Mouse (Mus musculus) hindbrain, embryonic 12.5 days (tissue): Measurements from ENCODE around the gene Lrtm2. TPM values are rescaled to one million over a fixed set of nuclear protein-coding genes. Genes with fewer than 3 reads are reported as not detected.

Experiments used
- ATAC-seq: fragments of 200-750 bp; cut with Nextera tagmentation; 2 replicates; pipeline ENCODE4 v1.8.0; 2017; ENCODE audit warnings: moderate TSS enrichment; ENCODE audit not compliant: low FRiP score
- H3K27ac ChIP-seq: fragments of 300-500 bp; sonication (generic); 2 replicates; pipeline ENCODE4 v1.5.1; 2016; ENCODE audit warnings: mild to moderate bottlenecking
- H3K27me3 ChIP-seq: fragments of 300-500 bp; sonication (generic); 2 replicates; pipeline ENCODE4 v1.6.1; 2016; ENCODE audit warnings: mild to moderate bottlenecking
- H3K36me3 ChIP-seq: fragments of 300-500 bp; sonication (generic); 2 replicates; pipeline ENCODE4 v1.6.1; 2016; ENCODE audit warnings: mild to moderate bottlenecking
- H3K4me1 ChIP-seq: fragments of 300-500 bp; sonication (generic); 2 replicates; pipeline ENCODE4 v1.6.1; 2016
- H3K4me2 ChIP-seq: fragments of 300-500 bp; sonication (generic); replicated peaks from 2 replicates; pipeline ENCODE4 v1.6.1; 2016; ENCODE audit warnings: mild to moderate bottlenecking
- H3K4me3 ChIP-seq: fragments of 300-500 bp; sonication (generic); 2 replicates; pipeline ENCODE4 v1.5.1; 2016; ENCODE audit warnings: mild to moderate bottlenecking
- H3K9ac ChIP-seq: fragments of 300-500 bp; sonication (generic); 2 replicates; pipeline ENCODE4 v1.6.1; 2016; ENCODE audit warnings: mild to moderate bottlenecking, moderate library complexity
- H3K9me3 ChIP-seq: fragments of 300-500 bp; sonication (generic); replicated peaks from 2 replicates; pipeline ENCODE4 v1.6.1; 2016; ENCODE audit warnings: mild to moderate bottlenecking
- WGBS: fragments of 180-500 bp; shearing (Covaris S2); methylation state at CpG from one replicate; pipeline ENCODE4 v1.1.7; 2016; 5-methylcytosine and 5-hydroxymethylcytosine counted together
- polyA plus RNA-seq: library from polyadenylated mRNA; unstranded; fragments of >200 nt; fragmentation: Nextera tagmentation; extraction: Ambion mirVana; gene quantifications from 2 replicates; pipeline ENCODE4 v1.2.1, GENCODE M21; 2016

The Lrtm2 gene
- polyA plus RNA-seq, 1 experiment from 2014 or later, result 0.80 TPM

- H3K27me3 ChIP-seq, result no peaks in the 10 kb centered on the region
- H3K4me3 ChIP-seq, result no peak overlapping the region
- H3K9ac ChIP-seq, result no peak overlapping the region
- H3K9me3 ChIP-seq, result no peaks in the 10 kb centered on the region
- no peaks in the 10 kb centered on the region for H3K4me1 ChIP-seq
- H3K4me2 ChIP-seq, result no peak overlapping the region
- ATAC-seq, result no peak
- peaks cover 69% of the 10 kb centered on the region for H3K36me3 ChIP-seq
- WGBS, result 84% methylated on average over 8 of the region's 8 CpGs
- no peak overlapping the region for H3K27ac ChIP-seq
These were observed 27.5 kb upstream of the Lrtm2 start for GRCm38 (mm10) chr6:119358020-119358571.

GRCm38 (mm10) chr6:119352501-119352900 is 21.9 kb upstream of the Lrtm2 start:
- Histone ChIP-seq H3K36me3 (peaks cover 35% of the 10 kb centered on the region), H3K9me3 (no peaks in the 10 kb centered on the region), H3K4me3 (no peak overlapping the region), H3K27ac (no peak overlapping the region), H3K4me2 (no peak overlapping the region), H3K4me1 (no peaks in the 10 kb centered on the region), H3K9ac (no peak overlapping the region), H3K27me3 (no peaks in the 10 kb centered on the region)
- WGBS, result 87% methylated on average over 6 of the region's 6 CpGs
- ATAC-seq, result no peak

GRCm38 (mm10) chr6:119351656-119352055 is 21.1 kb upstream of the Lrtm2 start:
- Histone ChIP-seq H3K4me2 (no peak overlapping the region), H3K27me3 (no peaks in the 10 kb centered on the region), H3K4me1 (no peaks in the 10 kb centered on the region), H3K9me3 (no peaks in the 10 kb centered on the region), H3K9ac (no peak overlapping the region), H3K4me3 (no peak overlapping the region), H3K27ac (no peak overlapping the region), H3K36me3 (peaks cover 29% of the 10 kb centered on the region)
- ATAC-seq, result no peak
- WGBS, result 85% methylated on average over 8 of the region's 8 CpGs

GRCm38 (mm10) chr6:119350703-119351198 is 20.2 kb upstream of the Lrtm2 start:
- H3K9ac ChIP-seq, result no peak overlapping the region

GRCm38 (mm10) chr6:119348234-119348633 is 17.7 kb upstream of the Lrtm2 start:
- no peak overlapping the region for H3K4me2 ChIP-seq
- no peak overlapping the region for H3K9ac ChIP-seq
- peaks cover 2% of the 10 kb centered on the region; the same call in 1 of the 2 replicates for H3K36me3 ChIP-seq
- H3K4me3 ChIP-seq, result no peak overlapping the region
- WGBS, result 5% methylated on average over 1 of the region's 1 CpGs
- no peak overlapping the region for H3K27ac ChIP-seq
- H3K9me3 ChIP-seq, result no peaks in the 10 kb centered on the region
- no peaks in the 10 kb centered on the region for H3K4me1 ChIP-seq
- ATAC-seq, result peak; percentile 42; the same call in 1 of the 2 replicates
- no peaks in the 10 kb centered on the region for H3K27me3 ChIP-seq

More at GRCm38 (mm10) chr6:119350703-119351198, 20.2 kb upstream of the Lrtm2 start:
- no peak overlapping the region for H3K4me3 ChIP-seq
- no peak for ATAC-seq
- no peaks in the 10 kb centered on the region for H3K9me3 ChIP-seq
- peaks cover 25% of the 10 kb centered on the region for H3K36me3 ChIP-seq
- 89% methylated on average over 9 of the region's 9 CpGs for WGBS
- H3K27ac ChIP-seq, result no peak overlapping the region
- no peaks in the 10 kb centered on the region for H3K27me3 ChIP-seq
- no peak overlapping the region for H3K4me2 ChIP-seq
- H3K4me1 ChIP-seq, result no peaks in the 10 kb centered on the region

GRCm38 (mm10) chr6:119347813-119348212 is 17.2 kb upstream of the Lrtm2 start:
- no peaks in the 10 kb centered on the region for H3K27me3 ChIP-seq
- H3K4me3 ChIP-seq, result no peak overlapping the region
- no peak for ATAC-seq
- no peaks in the 10 kb centered on the region for H3K36me3 ChIP-seq
- 76% methylated on average over 5 of the region's 5 CpGs for WGBS
- H3K4me1 ChIP-seq, result no peaks in the 10 kb centered on the region
- H3K4me2 ChIP-seq, result no peak overlapping the region
- H3K9ac ChIP-seq, result no peak overlapping the region
- no peak overlapping the region for H3K27ac ChIP-seq
- no peaks in the 10 kb centered on the region for H3K9me3 ChIP-seq

- H3K27me3 ChIP-seq, result no peaks in the 10 kb centered on the region
- H3K36me3 ChIP-seq, result no peaks in the 10 kb centered on the region
- no peak overlapping the region for H3K9ac ChIP-seq
- no peak overlapping the region for H3K4me2 ChIP-seq
- H3K4me1 ChIP-seq, result no peaks in the 10 kb centered on the region
- 72% methylated on average over 10 of the region's 10 CpGs for WGBS
- H3K9me3 ChIP-seq, result no peaks in the 10 kb centered on the region
- no peak overlapping the region for H3K27ac ChIP-seq
- no peak for ATAC-seq
- H3K4me3 ChIP-seq, result no peak overlapping the region
These were observed 15.7 kb upstream of the Lrtm2 start for GRCm38 (mm10) chr6:119346257-119346656.

- Histone ChIP-seq H3K27ac (no peak overlapping the region), H3K4me2 (no peak overlapping the region), H3K9ac (no peak overlapping the region), H3K9me3 (no peaks in the 10 kb centered on the region), H3K27me3 (no peaks in the 10 kb centered on the region), H3K4me3 (no peak overlapping the region), H3K36me3 (no peaks in the 10 kb centered on the region), H3K4me1 (peaks cover 4% of the 10 kb centered on the region; the same call in 1 of the 2 replicates)
- ATAC-seq, result peak; percentile 88
These were observed 10.8 kb upstream of the Lrtm2 start for GRCm38 (mm10) chr6:119341409-119341808.

GRCm38 (mm10) chr6:119338121-119338912 is 7.8 kb upstream of the Lrtm2 start:
- Histone ChIP-seq H3K27ac (no peak overlapping the region), H3K27me3 (peaks cover 9% of the 10 kb centered on the region; the same call in 1 of the 2 replicates), H3K4me2 (no peak overlapping the region), H3K36me3 (no peaks in the 10 kb centered on the region), H3K9me3 (no peaks in the 10 kb centered on the region), H3K4me1 (peaks cover 9% of the 10 kb centered on the region; the same call in 1 of the 2 replicates), H3K9ac (no peak overlapping the region), H3K4me3 (no peak overlapping the region)
- ATAC-seq, result no peak
- WGBS, result 28% methylated on average over 10 of the region's 11 CpGs

GRCm38 (mm10) chr6:119337287-119337686 is 6.7 kb upstream of the Lrtm2 start:
- Histone ChIP-seq H3K4me2 (no peak overlapping the region), H3K36me3 (no peaks in the 10 kb centered on the region), H3K27ac (no peak overlapping the region), H3K4me3 (no peak overlapping the region), H3K9me3 (no peaks in the 10 kb centered on the region), H3K4me1 (peaks cover 10% of the 10 kb centered on the region; the same call in 1 of the 2 replicates), H3K9ac (no peak overlapping the region), H3K27me3 (peaks cover 15% of the 10 kb centered on the region)
- ATAC-seq, result no peak
- WGBS, result 70% methylated on average over 3 of the region's 3 CpGs

- H3K9ac ChIP-seq, result no peak overlapping the region
- no peak overlapping the region for H3K4me2 ChIP-seq
- no peak for ATAC-seq
- H3K36me3 ChIP-seq, result no peaks in the 10 kb centered on the region
- WGBS, result 74% methylated on average over 7 of the region's 7 CpGs
- H3K4me3 ChIP-seq, result no peak overlapping the region
- no peak overlapping the region for H3K27ac ChIP-seq
- H3K4me1 ChIP-seq, result peaks cover 12% of the 10 kb centered on the region; the same call in 1 of the 2 replicates
- H3K9me3 ChIP-seq, result no peaks in the 10 kb centered on the region
- H3K27me3 ChIP-seq, result peaks cover 26% of the 10 kb centered on the region
These were observed 5.6 kb upstream of the Lrtm2 start for GRCm38 (mm10) chr6:119336124-119336523.

GRCm38 (mm10) chr6:119333831-119334230 is 3.3 kb upstream of the Lrtm2 start:
- WGBS, result 39% methylated on average over 3 of the region's 3 CpGs
- Histone ChIP-seq H3K27ac (no peak overlapping the region), H3K4me2 (no peak overlapping the region), H3K4me1 (peaks cover 34% of the 10 kb centered on the region), H3K9ac (no peak overlapping the region), H3K36me3 (no peaks in the 10 kb centered on the region), H3K9me3 (no peaks in the 10 kb centered on the region), H3K27me3 (peaks cover 49% of the 10 kb centered on the region), H3K4me3 (no peak overlapping the region)
- ATAC-seq, result no peak
